Mouse (Mus musculus) frontal cortex, adult (tissue): ENCODE results near the gene Pkib.

ENCODE experiments used
- ATAC-seq: cut with Nextera tagmentation; 2 replicates; pipeline ENCODE4 v1.9.2; 2017; ENCODE audit warnings: mild to moderate bottlenecking, moderate library complexity, mixed read lengths; ENCODE audit not compliant: low TSS enrichment

Gene Pkib

GRCm38 (mm10) chr10:57631896-57632867 lies at the start of gene Pkib:
TSS of gene Pkib (plus strand) at chr10:57631981.
- peak; percentile 95 for ATAC-seq

DNA sequence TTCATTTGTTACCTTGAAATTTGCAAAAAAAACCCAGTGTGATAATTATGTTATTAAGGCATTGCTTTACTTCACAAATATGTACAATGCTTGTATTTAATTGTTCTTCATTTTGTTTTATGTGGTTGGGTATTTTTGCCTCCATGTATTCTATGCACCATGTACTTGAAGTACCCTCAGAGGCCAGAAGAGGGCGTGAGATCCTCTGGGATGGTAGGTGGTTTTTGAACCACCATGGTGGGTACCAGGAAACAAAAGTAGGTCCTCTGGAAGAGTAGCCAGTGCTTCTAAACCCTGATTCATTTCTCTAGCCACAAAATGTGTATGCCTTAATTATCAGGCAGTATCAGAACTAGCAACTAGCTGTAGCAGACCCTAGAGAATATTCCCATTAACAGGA lies 47.9 kb upstream of the Pkib start:
- ATAC-seq, result no peak

GRCm38 (mm10) chr10:57594266-57594665 lies 37.5 kb upstream of the Pkib start:
- ATAC-seq, result no peak

GRCm38 (mm10) chr10:57597172-57597571 lies 34.6 kb upstream of the Pkib start:
- no peak for ATAC-seq

- ATAC-seq, result no peak
Measured at GRCm38 (mm10) chr10:57602951-57603350, 28.8 kb upstream of the Pkib start.

DNA sequence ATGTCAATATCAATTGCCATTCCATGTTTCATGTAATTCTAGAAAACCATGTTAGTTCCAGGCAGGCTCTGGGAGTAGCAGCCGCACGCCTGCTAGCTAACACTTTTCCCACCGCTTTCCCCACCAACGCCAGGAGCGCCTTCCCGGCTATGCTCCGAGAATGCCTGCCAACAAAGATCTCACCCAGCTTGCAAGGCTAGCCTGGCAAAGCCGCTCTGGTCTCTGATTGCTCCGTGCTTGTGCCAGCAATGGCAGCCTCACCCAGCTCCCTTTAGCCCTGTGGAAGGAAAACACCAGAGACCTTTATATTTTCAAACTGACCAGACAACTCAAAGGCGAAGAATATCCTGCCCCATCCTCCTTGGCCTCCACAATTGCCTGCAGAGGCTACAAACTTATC lies 8.5 kb upstream of the Pkib start:
- peak; percentile 83; the same call in 1 of the 2 replicates for ATAC-seq

DNA sequence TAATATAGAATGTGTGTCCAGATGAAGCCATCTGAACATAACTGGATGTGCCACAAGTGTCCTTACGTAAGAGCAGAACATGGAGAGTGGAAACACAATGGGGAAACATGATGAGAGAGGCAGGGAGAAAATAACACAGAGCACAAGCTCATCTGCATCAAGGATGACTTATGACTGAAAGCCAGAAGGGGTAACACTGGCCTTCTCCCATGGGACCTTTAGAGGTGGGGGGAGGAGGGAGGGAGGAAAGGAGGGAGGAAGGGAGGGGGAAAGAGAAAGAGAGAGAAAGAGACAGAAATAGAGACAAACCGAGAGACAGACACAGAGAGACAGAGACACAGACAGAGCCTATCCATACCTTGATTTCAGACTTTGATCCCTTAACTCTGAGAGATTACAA lies 4.0 kb upstream of the Pkib start:
- no peak for ATAC-seq

DNA sequence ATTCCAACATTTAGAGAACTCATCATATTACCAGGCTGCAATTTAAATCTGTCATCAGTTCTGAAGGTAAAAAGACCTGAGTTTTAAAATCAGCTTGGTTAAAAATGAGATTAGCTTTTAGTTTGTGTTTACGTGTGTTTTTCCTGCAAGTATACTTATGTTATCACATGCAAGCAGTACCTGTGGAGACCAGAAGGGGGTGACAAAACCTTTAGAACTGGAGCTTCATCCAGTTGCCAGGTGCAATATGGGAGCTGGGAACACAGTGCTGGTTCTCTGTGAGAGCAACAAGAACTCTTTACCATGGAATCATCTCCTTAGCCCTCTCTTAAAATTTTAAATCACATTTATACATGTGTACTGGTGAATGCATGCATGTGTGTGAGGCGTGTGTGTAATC lies 1.2 kb upstream of the Pkib start:
- ATAC-seq, result no peak

GRCm38 (mm10) chr10:57632868-57633240 lies 1.1 kb downstream of the Pkib start:
- no peak for ATAC-seq

- no peak for ATAC-seq
Measured at GRCm38 (mm10) chr10:57636970-57637369, 5.2 kb downstream of the Pkib start.

DNA sequence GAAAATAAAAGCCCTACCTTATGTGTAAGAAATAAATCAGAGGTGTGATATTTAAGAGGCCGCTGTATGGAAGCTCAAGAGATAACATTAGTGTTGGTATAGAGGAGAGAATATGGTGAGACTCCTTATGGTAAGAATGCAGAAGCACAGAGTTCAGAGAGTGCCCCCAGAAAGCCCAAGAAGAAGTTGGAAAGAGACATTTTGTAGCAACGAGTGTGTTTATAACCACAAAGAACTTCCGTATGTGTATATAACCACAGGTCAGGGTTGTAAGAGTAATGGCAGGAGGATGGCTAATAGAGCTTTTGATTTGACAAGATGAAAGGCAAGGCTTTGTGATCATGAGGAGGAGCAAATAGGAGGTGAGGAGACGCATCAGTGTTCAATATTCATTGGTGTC lies 6.5 kb downstream of the Pkib start:
- ATAC-seq, result no peak

GRCm38 (mm10) chr10:57639540-57639939 lies 7.8 kb downstream of the Pkib start:
- ATAC-seq, result no peak

GRCm38 (mm10) chr10:57653297-57653696 lies 21.5 kb downstream of the Pkib start:
- no peak for ATAC-seq

GRCm38 (mm10) chr10:57660505-57660904 lies 28.7 kb downstream of the Pkib start:
- ATAC-seq, result no peak

- no peak for ATAC-seq
Measured at GRCm38 (mm10) chr10:57663758-57664157, 32.0 kb downstream of the Pkib start.

- ATAC-seq, result no peak
Measured at GRCm38 (mm10) chr10:57664253-57664652, 32.5 kb downstream of the Pkib start.

DNA sequence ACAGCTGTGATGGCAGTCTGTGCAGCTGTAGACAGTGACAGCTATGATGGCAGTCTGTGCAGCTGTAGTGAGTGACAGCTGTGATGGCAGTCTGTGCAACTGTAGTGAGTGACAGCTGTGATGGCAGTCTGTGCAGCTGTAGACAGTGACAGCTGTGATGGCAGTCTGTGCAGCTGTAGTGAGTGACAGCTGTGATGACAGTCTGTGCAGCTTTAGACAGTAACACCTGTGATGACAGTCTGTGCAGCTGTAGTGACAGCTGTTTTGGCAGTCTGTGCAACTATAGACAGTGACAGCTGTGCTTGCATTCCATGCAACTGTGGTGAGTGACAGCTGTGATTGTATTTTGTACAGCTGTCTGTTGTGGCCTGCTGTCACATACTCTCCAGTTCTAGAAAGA lies 44.0 kb downstream of the Pkib start:
- no peak for ATAC-seq

DNA sequence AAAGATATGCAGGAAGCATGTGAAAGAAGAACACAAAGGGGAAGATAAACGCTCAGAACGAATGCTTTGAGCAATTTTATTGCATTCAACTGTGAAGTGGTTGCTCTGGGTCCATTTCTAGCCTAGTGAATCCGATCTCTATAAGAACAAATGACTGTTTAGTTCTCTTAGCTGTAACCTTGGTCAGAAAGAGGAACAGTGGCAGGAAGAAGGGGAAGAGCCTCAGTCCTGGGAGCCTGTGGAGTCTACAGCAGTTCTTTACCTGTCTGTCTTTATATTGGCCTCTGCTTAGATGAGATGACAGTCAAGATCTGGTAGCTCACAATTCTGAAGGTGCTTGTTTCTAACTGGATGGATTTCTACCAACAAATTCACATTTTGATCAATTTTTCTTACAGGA lies 56.2 kb downstream of the Pkib start:
- no peak for ATAC-seq

DNA sequence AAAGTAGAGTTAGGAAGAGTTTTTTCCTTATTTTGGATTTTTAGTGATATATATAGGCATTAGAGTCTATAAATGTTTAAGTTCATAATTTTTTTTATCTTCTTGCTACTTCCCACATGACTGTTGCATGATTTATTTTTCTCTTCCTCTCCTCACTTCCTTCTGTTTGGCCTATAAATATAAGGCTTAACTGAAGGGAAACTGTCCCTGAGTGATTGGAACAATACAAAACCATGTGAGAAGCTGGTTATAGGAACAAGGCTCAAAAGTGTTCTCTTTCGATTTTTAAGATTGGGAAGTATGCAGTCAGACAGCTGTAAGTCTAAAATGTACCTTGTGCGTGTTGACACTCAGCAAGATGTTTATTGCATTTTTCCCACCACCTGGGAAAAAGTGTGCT lies 58.4 kb downstream of the Pkib start:
- ATAC-seq, result peak; percentile 72

- no peak for ATAC-seq
Measured at GRCm38 (mm10) chr10:57702246-57702645, 70.5 kb downstream of the Pkib start.

- ATAC-seq, result no peak
Measured at GRCm38 (mm10) chr10:57721035-57721434, 89.3 kb downstream of the Pkib start.

- no peak for ATAC-seq
Measured at GRCm38 (mm10) chr10:57722363-57722762, 90.6 kb downstream of the Pkib start.

DNA sequence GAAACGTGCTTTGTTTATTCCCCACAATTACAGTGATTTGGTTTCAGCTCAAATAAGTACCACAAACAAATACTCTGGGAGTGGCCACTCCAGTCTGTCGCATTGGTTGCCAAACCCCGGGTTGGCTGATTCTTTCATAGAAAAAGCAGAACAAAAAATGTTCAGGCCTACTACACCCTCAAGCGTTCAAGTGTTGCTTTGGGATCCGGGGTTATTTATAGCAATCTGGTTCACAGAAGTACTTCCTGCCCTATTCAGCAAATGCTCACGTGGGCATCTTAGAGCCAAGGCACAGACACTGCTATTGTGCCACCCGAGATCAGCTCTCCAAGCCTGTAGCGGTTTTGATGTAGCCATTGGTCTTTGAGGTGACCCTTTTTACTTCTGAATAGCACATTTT lies 95.9 kb downstream of the Pkib start:
- ATAC-seq, result peak; percentile 74

DNA sequence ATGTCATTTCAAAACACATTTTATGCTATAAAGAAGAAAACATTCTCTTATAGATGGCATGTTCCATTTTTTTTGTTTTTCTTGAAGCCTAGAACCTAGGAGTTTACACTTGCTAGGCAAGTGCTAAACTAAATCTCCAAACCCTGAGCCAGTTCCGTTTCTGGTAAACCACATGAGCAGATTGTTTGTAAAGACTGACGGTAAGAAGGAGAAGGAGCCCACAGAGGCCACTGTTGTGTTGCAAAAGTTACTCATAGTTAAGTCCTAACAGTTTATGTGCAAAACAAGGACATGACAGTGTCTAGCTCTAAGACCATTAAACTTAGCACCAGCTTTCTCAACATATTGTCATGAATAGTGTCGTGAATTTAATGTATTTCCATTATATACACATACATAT lies 99.9 kb downstream of the Pkib start:
- ATAC-seq, result no peak
